Mouse (Mus musculus): ENCODE measurements around the gene Gtf3a.
A peak's percentile ranks its signal among the peaks of the same experiment; 100 is the strongest.

Gene Gtf3a

DNA sequence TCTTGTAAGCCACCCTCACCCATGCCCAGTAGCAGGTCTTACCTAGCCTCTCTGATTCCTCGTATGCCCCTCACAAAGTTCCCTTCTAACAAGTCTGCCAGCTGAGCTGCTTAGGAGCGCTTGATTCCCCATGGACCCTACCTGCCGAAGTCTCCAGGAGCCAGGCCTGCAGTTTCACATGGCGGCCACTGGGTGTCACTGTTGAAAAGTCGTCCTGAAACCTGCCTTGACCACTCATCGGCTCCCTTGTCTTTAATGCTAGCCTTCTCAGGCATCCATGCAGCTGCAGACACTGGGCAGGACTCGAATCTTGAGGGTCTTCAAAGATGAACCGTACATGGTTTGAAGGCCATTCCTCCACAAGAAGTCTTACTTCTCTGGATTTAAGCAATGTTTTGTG, 34.8 kb downstream of the Gtf3a start:
- peak in 1 of 2 experiments; percentile 49 for DNase-seq (ENCODE audit: low spot score in 2 of 2)

DNA sequence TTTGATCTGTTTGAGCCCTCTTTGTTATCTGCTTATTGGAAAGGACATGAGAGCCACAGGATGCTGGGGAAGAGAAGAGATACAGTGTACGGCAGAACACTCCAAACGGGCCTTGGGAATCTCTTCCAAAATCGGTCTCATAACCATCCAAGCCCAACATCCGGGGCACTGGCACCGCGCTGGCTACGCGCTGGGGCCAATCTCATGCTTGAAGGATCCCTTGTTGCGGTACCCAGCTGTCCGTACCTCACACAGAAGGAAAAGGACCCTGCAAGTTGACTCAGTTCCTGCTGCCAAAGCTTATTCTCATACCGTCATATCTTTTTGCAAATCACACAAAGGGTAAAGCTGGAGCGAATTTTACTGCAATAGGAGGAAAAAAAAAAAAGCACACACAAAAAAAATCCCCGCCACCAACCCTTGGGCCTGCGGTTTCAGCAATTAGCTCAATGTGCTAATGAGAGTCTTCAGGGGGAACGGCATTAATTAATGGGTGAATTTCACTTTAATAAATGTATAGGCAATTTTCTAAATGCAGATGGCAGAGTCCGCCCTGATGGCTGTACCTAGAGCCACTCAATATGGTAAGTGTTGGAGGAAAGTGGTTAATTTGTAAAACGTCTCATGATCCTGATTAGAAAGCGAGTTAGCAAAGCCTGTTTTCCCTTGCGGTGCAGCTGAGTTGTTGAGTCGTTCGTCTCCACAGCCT, 37.4 kb downstream of the Gtf3a start:
- no peak for DNase-seq (ENCODE audit: low spot score in 2 of 2)

DNA sequence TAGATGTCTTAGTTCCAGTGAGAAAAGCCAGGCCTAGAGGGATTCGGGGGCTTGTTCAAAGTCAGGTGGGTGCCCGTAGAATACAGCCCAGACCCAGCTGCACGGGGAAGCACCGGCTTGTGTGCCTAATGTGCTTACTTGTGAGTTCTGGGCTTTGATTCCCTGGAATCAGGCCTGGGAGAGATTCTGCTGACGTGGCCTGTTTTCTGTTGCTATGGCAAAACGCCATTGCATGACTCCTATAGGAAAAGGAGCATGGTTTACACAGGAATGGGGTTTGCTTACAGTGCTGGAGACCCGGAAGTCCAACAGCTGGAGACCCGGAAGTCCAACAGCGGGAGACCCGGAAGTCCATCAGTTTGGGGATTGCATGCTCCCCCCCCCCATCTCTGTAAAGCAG, 39.1 kb downstream of the Gtf3a start:
- DNase-seq (ENCODE audit: low spot score in 2 of 2): no peak

DNA sequence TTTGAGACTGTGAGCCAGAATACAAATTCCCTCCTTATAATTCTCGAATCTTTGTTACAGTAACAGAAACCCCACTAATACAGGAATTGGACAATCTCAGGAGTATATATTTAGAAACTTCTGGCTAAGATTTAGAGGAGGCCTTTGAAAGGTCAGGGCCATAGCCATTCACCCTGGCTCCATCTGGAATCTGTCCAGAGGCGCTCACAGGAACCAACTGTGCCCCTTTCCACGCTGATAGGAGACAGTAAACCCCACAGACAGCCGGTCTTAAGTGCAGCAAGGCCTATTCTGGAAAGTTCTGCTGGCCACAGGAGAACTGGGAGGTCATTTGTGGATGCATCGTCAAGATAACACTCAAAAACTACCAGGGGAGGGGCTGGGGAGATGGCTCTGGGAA, 40.6 kb downstream of the Gtf3a start:
- no peak for DNase-seq (ENCODE audit: low spot score in 2 of 2)

DNA sequence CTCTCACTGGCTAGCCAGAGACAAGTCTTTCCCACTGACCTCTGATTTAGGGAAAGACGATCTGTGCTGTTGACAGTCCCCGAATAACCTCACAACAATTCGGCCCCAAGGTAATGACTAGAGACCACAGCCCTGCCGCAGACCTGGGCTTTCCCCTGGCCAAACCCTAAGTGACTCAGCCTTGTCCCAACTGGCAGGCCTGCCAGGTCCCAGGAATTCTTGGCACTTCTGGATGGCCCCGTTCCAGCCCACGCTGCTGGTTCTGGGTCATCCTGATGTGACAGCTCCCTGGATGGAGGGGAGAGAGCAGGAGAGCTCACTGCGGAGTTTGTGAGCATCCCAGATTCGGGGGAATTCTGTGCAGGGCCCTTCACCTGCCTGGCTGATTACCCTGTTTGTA, 45.1 kb downstream of the Gtf3a start:
- DNase-seq (ENCODE audit: low spot score in 2 of 2): peak; percentile 36 to 75

DNA sequence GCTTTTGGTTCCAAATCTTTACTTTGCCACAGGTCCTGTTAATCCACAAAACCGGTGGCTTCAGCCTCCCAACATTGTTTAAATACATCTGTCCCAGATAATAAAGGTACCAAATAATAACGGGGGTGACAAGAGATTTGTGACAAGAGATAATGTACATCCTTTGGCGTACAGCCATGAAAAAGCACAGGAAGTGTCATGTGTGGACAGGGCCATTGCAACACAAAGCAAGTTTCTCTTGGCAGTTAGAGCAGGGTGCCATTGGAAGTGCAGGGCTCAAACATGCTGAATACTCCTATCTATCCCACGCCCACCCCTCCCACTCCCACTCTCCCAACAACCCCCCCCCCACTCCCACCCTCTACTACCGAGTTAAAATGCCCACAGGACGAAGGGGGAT, 46.5 kb downstream of the Gtf3a start:
- DNase-seq (ENCODE audit: low spot score in 2 of 2): no peak

DNA sequence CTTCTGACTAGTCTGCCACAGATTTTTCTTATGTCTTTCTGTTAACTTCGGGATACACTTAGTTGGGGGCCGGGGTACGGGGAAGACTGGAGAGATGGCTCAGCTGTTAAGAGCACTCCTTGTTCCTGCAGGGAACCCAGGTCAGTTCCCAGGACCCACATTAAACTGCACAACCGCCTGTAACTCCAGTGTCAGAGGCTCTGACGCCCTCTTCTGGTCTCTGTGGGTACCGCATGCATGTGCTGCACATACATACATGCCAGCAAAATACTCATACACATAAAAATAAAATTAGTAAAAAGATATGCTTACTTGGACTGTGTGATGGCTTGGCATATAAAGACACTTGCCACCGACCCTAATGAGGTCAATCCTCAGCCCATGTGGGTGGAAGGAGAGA, 48.4 kb downstream of the Gtf3a start:
- DNase-seq (ENCODE audit: low spot score in 2 of 2): no peak

DNA sequence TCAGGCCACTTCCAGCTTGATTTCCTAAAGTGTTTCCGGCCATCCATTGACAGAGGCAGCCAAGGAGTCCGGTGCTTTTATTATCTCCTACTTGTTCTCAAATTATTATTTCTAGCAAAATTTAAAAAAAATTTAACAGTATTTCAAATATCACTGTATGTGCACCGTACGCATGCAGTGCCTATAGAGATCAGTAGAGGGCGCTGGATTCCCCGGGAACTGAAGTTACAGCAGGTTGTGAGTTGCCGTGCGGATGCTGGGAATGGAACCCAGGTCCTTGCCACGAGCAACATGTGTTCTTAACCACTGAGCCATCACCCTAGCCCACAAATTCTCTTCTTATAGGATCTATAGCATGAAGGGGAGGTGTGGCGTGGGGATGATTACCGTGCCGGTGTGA, 50.3 kb downstream of the Gtf3a start:
- DNase-seq (ENCODE audit: low spot score in 2 of 2): no peak

DNA sequence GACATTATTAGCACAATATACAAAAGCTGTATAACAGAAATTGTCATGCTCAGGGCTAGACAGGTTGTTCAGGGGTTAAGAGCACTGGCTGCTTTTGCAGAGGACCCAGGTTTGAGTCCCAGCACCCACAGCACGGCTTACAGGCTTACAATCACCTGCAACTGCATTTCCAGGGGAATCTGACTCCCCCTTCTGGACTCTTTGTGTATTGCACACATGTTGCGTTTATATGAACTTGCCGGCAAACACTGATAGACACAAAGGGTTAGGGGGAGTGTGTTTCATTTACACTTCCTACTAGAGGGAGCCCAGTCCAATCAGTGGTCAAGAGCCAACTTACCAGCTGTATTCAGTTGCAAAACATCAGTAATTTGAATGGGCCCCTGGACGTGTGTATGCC, 52.9 kb downstream of the Gtf3a start:
- DNase-seq (ENCODE audit: low spot score in 2 of 2): no peak

DNA sequence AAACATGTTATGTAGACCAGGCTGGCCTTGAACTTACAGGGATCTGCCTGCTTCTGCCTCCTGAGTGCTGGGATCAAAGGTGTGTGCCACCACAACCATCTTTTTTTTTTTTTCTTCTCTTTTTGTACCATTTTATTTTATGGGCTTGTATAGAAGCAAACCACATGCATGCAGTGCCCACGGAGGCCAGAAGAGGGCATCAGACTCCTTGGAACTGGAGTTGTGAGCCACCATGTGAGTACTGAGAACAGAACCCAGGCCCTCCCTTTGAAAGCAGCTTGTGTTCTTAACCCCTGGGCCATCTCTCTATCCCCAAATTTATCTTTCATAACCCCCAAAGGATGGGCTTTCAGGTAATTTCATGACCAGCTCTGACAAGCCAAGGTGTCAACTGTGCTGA, 54.8 kb downstream of the Gtf3a start:
- no peak for DNase-seq (ENCODE audit: low spot score in 2 of 2)
